26 mouse cellular contexts compared by ENCODE assay signal in the genomic region with DNA sequence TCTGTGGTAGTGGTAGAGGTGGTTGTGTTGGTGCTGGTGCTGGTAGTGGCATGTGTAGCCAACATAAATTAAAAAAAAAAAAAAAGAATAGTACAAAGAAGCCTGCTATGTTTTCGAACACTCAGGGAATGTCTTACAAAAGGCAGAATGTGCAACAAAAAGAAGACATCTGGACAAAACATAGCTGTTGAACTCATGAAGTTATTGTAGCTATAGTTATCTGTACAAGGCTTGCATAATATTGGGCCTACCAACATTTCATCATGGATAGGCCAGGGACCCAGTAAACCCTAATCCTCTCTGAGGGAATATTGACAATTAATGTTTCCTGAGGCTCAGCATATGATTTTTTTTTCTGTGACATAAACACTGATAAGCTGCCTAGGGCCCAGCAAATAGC.
"Had no signal": no experiment of that assay in that cellular context is flagged by ENCODE, and none has a peak within 500 bp of the region (broad histone marks: within the 10 kb centered on the region; RNA-seq: fewer than 3 reads in every experiment).

No protein-coding gene starts in this region.

- ATAC-seq: hindbrain, embryonic 16.5 days; inflammation-experienced regulatory T-cells, adult 6 months; intestine, embryonic 15.5 days; intestine, postnatal 0 days had no signal

- H3K9ac ChIP-seq: heart, embryonic 12.5 days; hindbrain, embryonic 12.5 days; hindbrain, embryonic 14.5 days; intestine, embryonic 15.5 days; kidney, embryonic 15.5 days; limb, embryonic 13.5 days; limb, embryonic 15.5 days had no signal

- H3K4me3 ChIP-seq: gastrocnemius, adult 2 months; heart, embryonic 10.5 days; heart, embryonic 12.5 days; hindbrain, embryonic 10.5 days; hindbrain, embryonic 12.5 days; intestine, embryonic 15.5 days; kidney, embryonic 15.5 days; limb, embryonic 13.5 days; limb, embryonic 15.5 days had no signal

- H3K4me2 ChIP-seq: heart, embryonic 12.5 days; hindbrain, embryonic 12.5 days; hindbrain, embryonic 14.5 days; intestine, embryonic 15.5 days; kidney, embryonic 15.5 days; limb, embryonic 13.5 days; limb, embryonic 15.5 days had no signal

- H3K27ac ChIP-seq: gastrocnemius, adult 2 months; heart, embryonic 10.5 days; hindbrain, embryonic 10.5 days; hindbrain, embryonic 12.5 days; hindbrain, embryonic 14.5 days; intestine, embryonic 15.5 days; kidney, embryonic 15.5 days; kidney, postnatal 0 days; limb, embryonic 13.5 days; limb, embryonic 15.5 days had no signal

- H3K9me3 ChIP-seq: heart, embryonic 10.5 days; heart, embryonic 12.5 days; hindbrain, embryonic 10.5 days; hindbrain, embryonic 12.5 days; intestine, embryonic 15.5 days; kidney, embryonic 15.5 days; limb, embryonic 13.5 days; limb, embryonic 15.5 days had no signal

- H3K36me3 ChIP-seq: heart, embryonic 10.5 days; heart, embryonic 12.5 days; hindbrain, embryonic 10.5 days; hindbrain, embryonic 12.5 days; intestine, embryonic 15.5 days; kidney, embryonic 15.5 days; limb, embryonic 13.5 days; limb, embryonic 15.5 days had no signal

- DNase-seq: gastrocnemius, adult 2 months; gastrocnemius, postnatal 10 days; gastrocnemius, postnatal 25 days; heart, adult 18-20 months; heart, postnatal 10 days; heart, postnatal 4 days; kidney, adult 18-20 months; kidney, adult 8-10 months; kidney, postnatal 14 days; kidney, postnatal 36 days; layer of hippocampus, adult 9-11 months; layer of hippocampus, postnatal 36 days; left cerebral cortex, postnatal 4 days had no signal

- H3K27me3 ChIP-seq: heart, embryonic 12.5 days; hindbrain, embryonic 12.5 days; intestine, embryonic 15.5 days; kidney, embryonic 15.5 days; limb, embryonic 13.5 days; limb, embryonic 15.5 days had no signal

- H3K4me1 ChIP-seq: heart, embryonic 10.5 days; heart, embryonic 12.5 days; hindbrain, embryonic 10.5 days; hindbrain, embryonic 12.5 days; intestine, embryonic 15.5 days; limb, embryonic 13.5 days; limb, embryonic 15.5 days had no signal
